Mouse (Mus musculus) CD4-positive helper T cell, adult 2 months (primary cell): ENCODE results near the gene Vax2.

Experiments
- DNase-seq: peaks from one replicate; pipeline ENCODE4 v3.0.0-alpha.2; 2012; ENCODE audit warnings: low read depth, missing footprints, low spot score

Vax2 gene

GRCm38 (mm10) chr6:83711067-83711675 is at the start of gene Vax2:
Gene Vax2, plus strand, starts transcription at chr6:83711264.
- DNase-seq, result peak; percentile 71

GRCm38 (mm10) chr6:83665009-83665408 is 46.1 kb upstream of the Vax2 start:
- no peak for DNase-seq

DNA sequence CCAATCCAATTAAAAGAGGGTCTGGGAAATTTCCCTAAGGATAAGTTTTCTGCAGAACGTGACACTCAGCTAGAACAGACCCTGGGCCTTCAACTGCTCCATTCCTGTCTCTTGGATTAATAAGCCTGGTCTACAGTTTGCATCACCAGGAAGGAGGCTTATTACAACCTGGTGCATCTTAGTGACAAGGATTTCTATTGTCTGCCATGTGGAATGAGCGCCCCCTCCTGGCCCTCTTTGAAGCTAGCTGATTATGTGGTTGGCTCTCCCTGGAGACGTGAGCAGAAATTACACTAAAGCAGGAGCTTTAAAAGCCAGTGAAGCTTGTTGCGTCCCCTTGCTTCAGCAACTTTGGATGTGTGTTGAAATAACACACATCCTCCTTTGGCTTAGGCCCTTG is 37.7 kb upstream of the Vax2 start:
- peak; percentile 61 for DNase-seq

DNA sequence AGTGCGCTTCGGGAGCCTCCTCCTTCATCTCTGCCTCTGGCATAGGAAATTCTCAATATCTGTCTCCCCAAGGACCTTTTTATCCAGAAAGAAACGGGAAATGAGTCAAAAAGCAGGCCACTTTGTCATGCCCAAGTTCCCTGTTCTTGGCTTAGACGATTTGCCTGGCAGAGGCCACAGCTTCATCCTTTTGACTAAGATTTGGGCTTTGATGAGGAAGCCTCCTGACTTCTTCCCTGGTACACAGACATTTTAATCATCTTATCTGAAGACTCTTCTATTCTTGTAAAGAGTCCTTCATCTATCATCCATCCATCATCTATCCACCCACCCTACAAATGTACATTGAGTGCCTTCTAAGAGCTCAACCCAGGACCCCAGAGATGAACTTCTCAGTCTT is 33.3 kb upstream of the Vax2 start, which contains the start of gene Cd207:
TSS of gene Cd207 (minus strand) at position 101 of the 400 bp plus-strand sequence.
- no peak for DNase-seq

DNA sequence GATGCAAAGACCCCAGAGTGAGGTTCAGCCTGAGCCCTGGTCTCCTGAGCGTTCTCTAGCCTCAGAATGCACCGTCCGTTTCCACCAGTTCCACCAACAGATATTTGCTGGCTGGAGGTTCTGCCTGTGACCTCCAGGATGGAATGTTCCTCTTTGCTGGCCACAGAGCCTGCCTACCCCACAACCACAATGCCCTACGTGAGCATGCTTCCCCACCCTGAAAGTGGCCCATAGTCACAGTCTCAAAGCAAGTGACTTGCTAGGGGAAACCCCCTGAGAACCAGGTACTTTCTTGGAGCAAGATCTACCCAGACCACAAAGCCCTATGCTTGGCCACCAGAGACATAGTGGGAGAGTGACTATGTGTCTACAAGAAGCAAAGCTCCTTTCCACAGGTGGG is 21.7 kb upstream of the Vax2 start:
- DNase-seq, result no peak

GRCm38 (mm10) chr6:83690277-83690676 is 20.8 kb upstream of the Vax2 start:
- peak; percentile 38 for DNase-seq

- no peak for DNase-seq
These were observed 20.1 kb upstream of the Vax2 start for GRCm38 (mm10) chr6:83690936-83691335.

DNA sequence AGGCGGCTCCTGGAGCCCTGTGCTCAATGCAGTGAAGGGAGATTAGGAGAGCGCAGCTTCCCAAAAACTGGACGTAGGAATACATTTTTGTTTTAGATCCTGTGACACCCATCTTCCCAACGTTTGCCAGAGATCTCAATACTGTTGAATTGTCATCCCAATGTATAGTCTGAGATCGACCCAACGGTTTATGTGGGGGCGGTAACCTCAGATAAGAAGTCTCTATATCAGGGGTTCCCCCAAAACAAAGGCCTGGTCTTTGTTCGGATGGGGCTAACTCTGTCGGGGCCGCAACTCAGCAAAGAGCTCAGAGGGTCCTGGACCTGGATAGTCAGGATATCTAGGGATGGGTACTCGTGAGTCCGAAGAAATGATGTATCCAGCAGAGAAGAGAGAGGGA is 18.1 kb upstream of the Vax2 start:
- no peak for DNase-seq

DNA sequence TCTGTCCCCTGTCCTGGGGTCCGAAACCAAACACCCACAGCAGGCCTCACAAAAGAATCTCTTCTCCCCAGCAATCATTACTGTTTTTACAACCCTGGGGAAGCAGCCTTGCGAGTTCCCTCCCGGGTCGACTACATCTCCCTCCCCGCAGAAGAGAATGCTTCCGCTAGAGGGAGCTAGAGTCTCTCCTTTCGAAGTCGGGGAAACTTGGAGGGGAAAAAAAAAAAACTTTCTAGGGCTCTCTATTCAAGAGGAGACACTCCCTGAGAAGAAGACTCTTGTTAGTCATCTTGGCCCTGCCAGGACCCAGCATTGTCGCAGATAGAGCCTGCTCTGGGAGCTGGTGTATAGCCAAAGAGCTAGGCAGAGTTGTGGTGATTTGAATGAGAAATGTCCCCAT is 17.2 kb upstream of the Vax2 start:
- DNase-seq, result peak; percentile 74

- no peak for DNase-seq
These were observed 15.3 kb upstream of the Vax2 start for GRCm38 (mm10) chr6:83695731-83696130.

DNA sequence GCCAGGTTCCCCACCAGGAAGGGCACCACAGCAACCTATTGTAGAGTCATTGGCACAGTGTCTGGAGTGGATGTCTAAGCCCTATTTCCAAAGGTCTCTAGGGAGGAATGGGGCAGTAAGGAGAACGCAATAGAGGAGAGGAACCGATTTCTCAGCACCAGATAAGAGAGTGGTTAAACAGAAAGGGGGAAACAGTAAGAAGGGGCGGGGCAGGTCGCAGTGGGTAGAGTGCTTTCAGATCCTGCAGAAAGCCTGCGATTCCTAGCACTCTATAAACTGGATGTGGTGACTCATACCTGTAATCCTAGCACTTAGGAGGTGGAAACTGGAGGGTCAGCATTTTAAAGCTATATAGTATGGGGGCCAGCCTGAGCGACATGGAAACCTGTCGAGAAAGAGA is 14.4 kb upstream of the Vax2 start:
- no peak for DNase-seq

- no peak for DNase-seq
These were observed 13.1 kb upstream of the Vax2 start for GRCm38 (mm10) chr6:83697932-83698331.

- no peak for DNase-seq
These were observed 11.1 kb upstream of the Vax2 start for GRCm38 (mm10) chr6:83699971-83700370.

GRCm38 (mm10) chr6:83701001-83701400 is 10.1 kb upstream of the Vax2 start:
- DNase-seq, result no peak

- no peak for DNase-seq
These were observed 8.7 kb upstream of the Vax2 start for GRCm38 (mm10) chr6:83702146-83702999.

DNA sequence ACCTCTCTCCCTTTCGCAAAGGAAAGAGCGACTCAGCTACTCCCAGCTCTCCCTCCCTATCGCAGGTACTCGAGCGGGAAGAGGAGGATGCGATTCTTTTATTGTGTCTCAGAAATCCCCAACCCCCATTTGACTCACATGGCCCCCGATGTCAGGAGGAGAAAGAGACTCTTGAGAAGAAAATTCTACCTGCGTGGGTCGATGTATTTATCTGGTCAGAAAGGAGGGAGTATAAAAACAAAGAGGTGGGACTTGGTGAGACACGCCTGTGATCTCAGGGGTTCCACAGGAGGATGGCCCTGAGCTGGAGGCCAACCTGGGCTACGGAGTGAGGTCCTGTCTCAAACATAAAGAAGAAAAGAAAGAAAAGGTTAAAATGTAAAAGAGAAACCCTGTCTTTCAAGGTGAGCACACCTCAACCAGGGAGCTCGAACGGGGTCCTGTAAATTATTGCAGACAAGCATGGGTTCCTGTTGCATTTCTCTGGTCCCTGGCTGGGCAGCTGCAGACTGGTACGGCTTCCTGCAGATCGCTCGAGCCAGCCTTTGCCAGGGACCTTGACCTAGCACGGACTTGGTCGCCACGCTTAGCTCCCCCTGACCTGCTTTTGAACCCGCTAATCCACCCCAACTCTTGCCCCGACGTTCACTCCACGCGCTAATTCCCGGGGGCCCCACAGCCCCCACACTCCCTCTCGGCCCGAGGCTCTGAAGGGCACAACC is 7.9 kb upstream of the Vax2 start:
- DNase-seq, result no peak

DNA sequence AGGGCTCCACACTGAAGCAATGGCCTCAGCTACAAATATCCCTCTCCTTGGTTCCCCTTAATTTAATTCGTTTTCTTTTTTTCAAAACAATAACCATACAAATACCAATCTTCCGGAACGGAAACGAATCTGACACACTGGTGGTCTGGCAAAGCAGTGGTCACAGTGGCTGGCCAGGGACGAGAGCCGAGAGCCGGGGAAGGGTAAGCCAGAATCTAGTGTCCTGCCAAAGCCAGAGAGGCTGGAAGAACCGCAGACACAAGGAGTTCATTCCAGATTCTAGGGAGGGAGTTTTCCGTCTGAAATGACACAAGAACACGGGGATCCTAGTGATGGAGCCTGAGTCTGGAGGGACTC is 7.4 kb upstream of the Vax2 start:
- no peak for DNase-seq

DNA sequence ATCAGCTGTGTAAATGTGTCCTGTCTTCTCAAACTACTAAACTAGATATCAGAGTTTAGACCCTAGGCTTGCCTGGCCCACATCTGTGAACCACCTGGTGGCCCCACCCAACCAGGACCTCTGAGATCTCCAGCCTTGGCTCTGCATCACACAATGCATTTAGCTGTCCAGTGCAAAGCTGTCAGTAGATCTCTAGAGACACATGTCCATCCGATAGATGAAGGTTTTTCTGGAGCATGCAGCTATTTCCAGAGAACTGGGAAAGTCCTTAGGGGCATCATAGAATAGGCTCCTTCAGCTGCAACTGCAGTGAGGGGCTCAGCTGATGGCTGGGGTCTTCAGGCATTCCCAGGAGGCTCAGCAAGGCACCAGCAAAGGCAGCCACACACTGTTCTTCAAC is 6.8 kb upstream of the Vax2 start:
- no peak for DNase-seq

GRCm38 (mm10) chr6:83704701-83705100 is 6.4 kb upstream of the Vax2 start:
- DNase-seq, result no peak

GRCm38 (mm10) chr6:83707738-83708510 is 3.1 kb upstream of the Vax2 start:
- no peak for DNase-seq

DNA sequence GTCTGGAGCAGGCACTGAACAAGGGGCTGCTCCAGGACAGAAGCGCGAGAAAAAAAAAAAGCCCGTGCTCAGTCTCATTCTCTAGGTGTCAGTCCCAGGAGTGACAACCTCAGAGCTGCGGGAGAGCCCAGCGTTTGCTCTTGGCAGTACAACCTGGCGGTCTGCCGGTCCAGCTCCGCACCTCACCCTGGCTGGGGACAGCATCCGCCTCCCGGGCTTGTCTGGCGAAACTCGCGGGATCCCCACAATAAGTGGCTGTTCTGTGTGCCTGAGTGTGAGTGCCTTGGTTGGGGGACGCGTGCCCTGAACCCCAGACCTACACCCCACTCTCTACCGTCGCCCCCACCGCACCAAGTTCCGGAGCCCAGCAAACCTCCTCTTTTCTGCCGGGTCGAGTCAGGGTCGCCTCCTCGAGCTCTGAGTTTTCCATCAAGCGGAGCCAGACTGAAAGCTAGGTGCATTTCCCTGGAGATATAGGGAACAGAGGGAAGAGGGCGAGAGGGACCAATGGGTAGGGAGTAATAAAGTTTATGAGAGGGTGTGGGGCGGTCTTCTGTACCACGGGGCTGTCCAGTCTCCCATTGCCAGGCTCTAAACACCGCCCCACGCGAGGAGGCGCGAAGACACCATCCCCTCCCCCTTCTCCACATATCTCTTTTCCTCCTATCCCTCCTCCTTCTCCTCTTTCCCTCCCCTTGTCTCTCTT is 550 bp upstream of the Vax2 start:
- DNase-seq, result peak; percentile 24
